Mouse (Mus musculus) liver, postnatal 0 days (tissue): ENCODE measurements at regions not wholly inside any gene's neighbourhood (a gene's known extent, or its start where the extent isn't known, plus 50 kb on each side); places are given as distances from the start of the nearest gene placed in this dataset.

ENCODE experiments used
- ATAC-seq: fragments of 200-750 bp; cut with Nextera tagmentation; 2 replicates; pipeline ENCODE4 v1.8.0; 2017; ENCODE audit warnings: mild to moderate bottlenecking, moderate library complexity
- DNase-seq: peaks from one replicate; pipeline ENCODE4 v3.0.0-alpha.2; 2016
- H3K27ac ChIP-seq: fragments of 300-500 bp; sonication (generic); 2 replicates; pipeline ENCODE4 v1.5.1; 2014; ENCODE audit warnings: antibody characterized with exemption, moderate library complexity, mild to moderate bottlenecking, low read depth
- H3K27me3 ChIP-seq: fragments of 300-500 bp; sonication (generic); 2 replicates; pipeline ENCODE4 v1.6.1; 2014; ENCODE audit warnings: low read length, control low read depth, mixed read lengths; ENCODE audit not compliant: insufficient read depth
- H3K36me3 ChIP-seq: fragments of 300-500 bp; sonication (generic); replicated peaks from 2 replicates; pipeline ENCODE4 v1.6.1; 2014; ENCODE audit warnings: mild to moderate bottlenecking, control low read depth, low read length, moderate library complexity, mixed read lengths; ENCODE audit not compliant: insufficient read depth
- H3K4me1 ChIP-seq: fragments of 300-500 bp; sonication (generic); 2 replicates; pipeline ENCODE4 v1.6.1; 2014; ENCODE audit warnings: antibody characterized with exemption, mild to moderate bottlenecking, control low read depth; ENCODE audit not compliant: insufficient read depth
- H3K4me2 ChIP-seq: fragments of 300-500 bp; sonication (generic); 2 replicates; pipeline ENCODE4 v1.6.1; 2014; ENCODE audit warnings: low read depth, mild to moderate bottlenecking, low read length, moderate library complexity, mixed read lengths
- H3K4me3 ChIP-seq: fragments of 300-500 bp; sonication (generic); 2 replicates; pipeline ENCODE4 v1.5.1; 2014; ENCODE audit warnings: low read depth, low read length
- H3K9ac ChIP-seq: fragments of 300-500 bp; sonication (generic); replicated peaks from 2 replicates; pipeline ENCODE4 v1.6.1; 2014; ENCODE audit warnings: mild to moderate bottlenecking, moderate library complexity
- H3K9me3 ChIP-seq: fragments of 300-500 bp; sonication (generic); 2 replicates; pipeline ENCODE4 v1.6.1; 2016; ENCODE audit warnings: mild to moderate bottlenecking, control low read depth, low read length, mixed read lengths
- CTCF ChIP-seq: sonication (generic); IDR thresholded peaks from 2 replicates; pipeline ENCODE4 v1.5.1; 2016; ENCODE audit warnings: antibody characterized with exemption, low read depth
- EP300 ChIP-seq: IDR thresholded peaks from 2 replicates; pipeline ENCODE4 v1.6.1; 2016; ENCODE audit warnings: antibody characterized with exemption, low read depth, mild to moderate bottlenecking
- WGBS: fragments of 180-500 bp; shearing (Covaris S2); extraction: QIAGEN DNeasy Blood & Tissue Kit; methylation state at CpG from one replicate; pipeline ENCODE4 v1.1.7; 2014; ENCODE audit not compliant: insufficient replicate concordance; 5-methylcytosine and 5-hydroxymethylcytosine counted together

DNA sequence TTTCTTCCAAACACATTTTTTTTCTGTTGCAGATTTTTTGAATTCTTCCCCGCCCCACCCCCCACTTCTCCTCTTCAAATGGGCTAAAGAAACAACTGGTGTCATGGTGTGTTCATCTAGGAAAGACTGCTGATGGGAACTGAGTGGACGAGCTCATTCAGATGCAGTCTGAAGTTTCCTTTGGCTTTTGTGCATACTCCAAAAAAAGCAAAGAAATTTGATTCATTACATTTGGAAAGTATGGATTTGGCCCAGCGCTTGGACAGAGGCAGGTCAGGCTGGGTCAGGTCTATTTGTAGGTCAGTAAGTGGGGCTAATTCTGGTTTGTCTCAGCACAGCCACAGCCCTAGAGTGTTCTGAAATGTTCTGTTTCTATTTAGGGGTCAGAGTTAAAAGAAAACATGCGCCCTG lies 477.9 kb upstream of the Nox3 start:
- Histone ChIP-seq H3K9ac (no peak overlapping the region), H3K36me3 (no peaks in the 10 kb centered on the region), H3K9me3 (no peaks in the 10 kb centered on the region), H3K4me2 (no peak overlapping the region), H3K27ac (no peak overlapping the region), H3K4me3 (no peak overlapping the region), H3K4me1 (no peaks in the 10 kb centered on the region), H3K27me3 (no peaks in the 10 kb centered on the region)
- DNase-seq: no peak
- TF ChIP-seq EP300 (no peak), CTCF (no peak)
- no peak for ATAC-seq
- 58% methylated on average over 4 of the region's 4 CpGs for WGBS

DNA sequence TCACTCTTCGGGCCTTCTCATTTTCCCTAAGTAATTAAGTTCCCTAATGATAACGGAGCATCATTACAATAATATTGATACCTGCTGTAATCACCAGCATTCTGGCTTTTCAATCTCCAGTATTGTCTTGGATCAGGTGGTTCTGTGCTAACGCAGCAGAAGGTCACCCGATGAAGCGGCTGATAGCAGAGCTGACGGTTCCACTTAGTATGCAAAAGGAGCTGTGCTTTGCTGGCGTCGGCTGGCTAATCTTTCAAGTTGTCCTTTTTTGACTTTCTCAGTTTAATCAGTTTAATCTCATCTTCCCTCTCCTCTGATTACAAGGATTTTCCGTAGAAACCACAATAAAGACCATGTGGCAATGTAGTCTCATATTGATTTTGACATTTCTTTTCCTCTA lies 478.9 kb upstream of the Nox3 start:
- WGBS: 72% methylated on average over 9 of the region's 9 CpGs
- no peak for TF ChIP-seq EP300
- no peak for TF ChIP-seq CTCF

DNA sequence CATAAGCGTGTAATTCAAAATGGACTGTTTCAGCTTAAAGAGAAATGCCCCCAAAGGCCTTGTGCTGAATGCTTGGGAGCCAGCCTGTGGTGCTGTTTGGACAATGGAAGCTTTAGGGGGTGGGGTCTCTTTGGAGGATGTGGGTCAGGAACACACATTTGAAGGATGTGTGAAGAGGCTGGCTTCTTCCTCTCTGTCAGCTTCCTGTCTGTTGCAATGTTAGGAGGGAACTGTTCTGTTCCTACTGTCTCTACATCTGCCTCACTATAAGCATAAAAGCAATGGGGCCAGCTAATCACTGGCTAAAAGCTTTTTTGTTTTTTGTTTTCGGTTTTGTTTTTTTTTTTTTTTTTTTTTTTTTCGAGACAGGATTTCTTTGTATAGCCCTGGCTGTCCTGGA lies 480.5 kb upstream of the Nox3 start:
- Histone ChIP-seq H3K9ac (no peak overlapping the region), H3K4me3 (no peak overlapping the region), H3K27me3 (no peaks in the 10 kb centered on the region), H3K27ac (no peak overlapping the region), H3K9me3 (no peaks in the 10 kb centered on the region), H3K4me2 (no peak overlapping the region), H3K4me1 (no peaks in the 10 kb centered on the region), H3K36me3 (no peaks in the 10 kb centered on the region)
- ATAC-seq (no peak), DNase-seq (no peak)
- WGBS: 66% methylated on average over 2 of the region's 3 CpGs
- TF ChIP-seq CTCF: no peak
- no peak for TF ChIP-seq EP300

More for the DNA sequence above, 478.9 kb upstream of the Nox3 start:
- Histone ChIP-seq H3K36me3 (no peaks in the 10 kb centered on the region), H3K4me3 (no peak overlapping the region), H3K27ac (no peak overlapping the region), H3K9me3 (no peaks in the 10 kb centered on the region), H3K9ac (no peak overlapping the region), H3K27me3 (no peaks in the 10 kb centered on the region), H3K4me2 (no peak overlapping the region), H3K4me1 (no peaks in the 10 kb centered on the region)
- ATAC-seq (no peak), DNase-seq (no peak)

DNA sequence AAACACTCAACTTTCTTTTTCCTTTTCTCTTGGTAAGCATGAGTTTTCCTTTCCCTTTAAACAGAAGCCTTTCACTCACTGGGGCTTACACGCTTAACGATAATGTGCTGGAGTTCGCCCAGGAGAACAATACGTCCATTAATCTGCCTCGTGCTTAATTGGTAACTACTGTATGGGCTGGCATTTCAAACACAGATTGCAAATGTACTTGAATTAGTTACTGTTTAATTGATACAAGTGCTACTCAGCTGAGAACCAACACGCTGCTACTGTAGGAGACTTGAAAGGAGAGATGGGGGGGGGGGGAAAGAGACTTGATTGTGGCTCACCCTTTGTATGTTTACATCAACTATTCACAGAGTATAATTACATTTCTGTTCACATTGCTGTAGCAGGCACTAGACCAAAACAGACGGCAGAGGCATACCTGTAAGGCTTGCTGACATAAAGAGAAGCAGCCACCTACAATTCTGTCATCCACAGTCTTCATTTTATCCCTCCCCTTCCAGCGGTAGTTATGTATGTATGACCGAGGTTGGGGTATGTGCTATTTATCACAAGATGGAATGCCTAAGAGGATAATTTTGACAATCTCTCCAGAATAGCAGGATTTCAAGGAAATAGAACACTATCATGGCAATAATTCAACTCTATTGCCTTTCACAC lies 481.6 kb upstream of the Nox3 start:
- Histone ChIP-seq H3K36me3 (no peaks in the 10 kb centered on the region), H3K27ac (no peak overlapping the region), H3K9me3 (no peaks in the 10 kb centered on the region), H3K27me3 (no peaks in the 10 kb centered on the region), H3K9ac (no peak overlapping the region), H3K4me1 (no peaks in the 10 kb centered on the region), H3K4me2 (no peak overlapping the region), H3K4me3 (no peak overlapping the region)
- DNase-seq (no peak), ATAC-seq (no peak)
- TF ChIP-seq EP300: no peak
- TF ChIP-seq CTCF: no peak
- WGBS: 70% methylated on average over 9 of the region's 9 CpGs

DNA sequence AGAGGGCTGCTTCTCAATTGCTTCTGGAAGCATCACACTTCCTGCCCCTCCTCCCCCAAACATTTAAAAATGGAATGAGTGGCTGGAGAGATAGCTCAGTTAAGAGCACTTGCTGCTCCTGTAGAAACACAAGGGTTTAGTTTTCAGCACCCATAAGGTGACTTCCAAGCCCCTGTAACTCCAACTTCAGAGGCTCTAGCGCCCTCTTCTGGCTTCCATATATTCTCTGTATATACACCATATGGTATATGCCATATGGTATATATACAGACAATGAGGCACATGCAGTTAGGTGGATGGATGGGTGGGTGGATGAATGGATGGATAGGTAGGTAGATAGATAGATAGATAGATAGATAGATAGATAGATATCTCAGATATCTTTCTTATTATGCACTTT lies 483.2 kb upstream of the Nox3 start:
- no peak overlapping the region for H3K9ac ChIP-seq
- no peak for DNase-seq
- H3K4me1 ChIP-seq: no peaks in the 10 kb centered on the region
- no peak for ATAC-seq
- no peaks in the 10 kb centered on the region for H3K27me3 ChIP-seq
- H3K36me3 ChIP-seq: no peaks in the 10 kb centered on the region
- H3K4me3 ChIP-seq: no peak overlapping the region
- H3K9me3 ChIP-seq: no peaks in the 10 kb centered on the region
- H3K27ac ChIP-seq: no peak overlapping the region
- WGBS: 47% methylated on average over 1 of the region's 1 CpGs
- no peak for TF ChIP-seq EP300
- TF ChIP-seq CTCF: no peak
- no peak overlapping the region for H3K4me2 ChIP-seq

DNA sequence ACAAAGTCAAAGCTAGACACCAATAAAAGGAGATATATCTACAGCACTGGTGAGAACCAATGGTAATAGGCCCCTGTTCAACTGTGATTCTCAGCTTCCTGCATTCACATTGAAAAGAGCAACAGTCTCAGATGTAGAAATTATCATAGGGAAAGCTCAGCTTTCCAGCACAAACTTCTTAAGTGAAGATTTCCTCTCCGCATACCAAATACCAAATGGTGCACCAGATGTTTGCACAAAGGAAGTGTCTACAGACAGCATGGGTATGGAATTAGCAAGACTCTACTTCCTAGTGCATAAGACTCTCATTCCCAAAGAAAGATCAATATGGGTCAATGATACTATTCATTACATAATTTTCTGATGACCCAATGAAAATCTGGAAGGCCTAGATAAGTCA lies 486.0 kb upstream of the Nox3 start:
- no peaks in the 10 kb centered on the region for H3K27me3 ChIP-seq
- TF ChIP-seq EP300 (no peak), CTCF (no peak)
- H3K27ac ChIP-seq: no peak overlapping the region
- DNase-seq (no peak), ATAC-seq (no peak)
- H3K36me3 ChIP-seq: no peaks in the 10 kb centered on the region
- H3K4me1 ChIP-seq: no peaks in the 10 kb centered on the region
- H3K9ac ChIP-seq: no peak overlapping the region
- H3K4me3 ChIP-seq: no peak overlapping the region
- H3K4me2 ChIP-seq: no peak overlapping the region
- WGBS: 96% methylated on average over 1 of the region's 1 CpGs
- no peaks in the 10 kb centered on the region for H3K9me3 ChIP-seq

DNA sequence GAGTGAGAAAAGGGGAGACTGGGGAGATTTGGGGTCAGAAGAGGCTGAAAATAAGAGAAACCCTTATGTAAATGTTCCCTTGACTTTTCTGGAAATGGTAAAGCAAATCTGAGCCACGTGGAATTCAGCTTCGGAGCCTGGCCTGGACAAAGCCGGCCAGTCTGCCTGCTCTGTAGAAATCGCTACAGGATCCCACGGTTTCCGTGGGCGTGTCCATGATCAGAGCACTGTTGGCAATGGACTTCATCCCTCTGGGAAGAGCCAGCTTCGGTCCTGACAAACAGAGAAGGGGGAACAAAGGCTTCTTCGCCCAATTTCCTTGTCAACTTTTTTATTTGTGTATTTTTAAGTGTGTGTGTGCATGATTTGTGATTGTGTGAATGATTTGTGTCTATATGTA lies 490.7 kb upstream of the Nox3 start:
- no peak for ATAC-seq
- Histone ChIP-seq H3K9ac (no peak overlapping the region), H3K27me3 (no peaks in the 10 kb centered on the region), H3K36me3 (no peaks in the 10 kb centered on the region), H3K9me3 (no peaks in the 10 kb centered on the region), H3K27ac (no peak overlapping the region), H3K4me1 (no peaks in the 10 kb centered on the region), H3K4me2 (no peak overlapping the region), H3K4me3 (no peak overlapping the region)
- no peak for DNase-seq
- WGBS: 62% methylated on average over 9 of the region's 9 CpGs
- no peak for TF ChIP-seq CTCF
- TF ChIP-seq EP300: no peak
